Mouse (Mus musculus): Measurements from ENCODE around the gene Manba.

DNA sequence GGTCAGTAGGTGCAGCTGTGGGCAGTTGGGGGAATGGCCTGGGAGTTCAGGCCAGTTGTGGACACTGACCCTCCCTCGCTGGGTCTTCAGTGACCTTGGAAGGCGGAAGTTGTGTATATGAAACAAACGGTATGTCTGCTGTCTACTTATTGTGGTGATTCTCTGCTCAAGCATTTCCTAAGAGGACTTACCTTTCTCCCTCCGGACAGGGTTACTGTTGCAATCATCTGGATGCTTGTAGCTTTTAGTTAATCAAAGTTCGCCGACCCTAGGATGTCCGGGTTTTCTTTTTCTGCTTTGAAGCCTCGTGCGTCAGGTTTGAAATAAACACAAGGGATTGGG, 460 bp downstream of the Manba start:
- TF ChIP-seq CTCF (IDR thresholded peaks at IDR 0.05; ENCODE audit: low read depth) (no peak), EP300 (IDR thresholded peaks at IDR 0.05; ENCODE audit: low read depth) (no peak)
